Mouse (Mus musculus): ENCODE measurements around the gene Nhlrc1. TPM values are rescaled to one million over a fixed set of nuclear protein-coding genes. Genes with fewer than 3 reads are reported as not detected.

The Nhlrc1 gene
- polyA plus RNA-seq, 1 experiment from 2014 or later = 15.3 TPM

- Histone ChIP-seq H3K9ac (peak overlapping the region; percentile 65), H3K27ac (peak overlapping the region; percentile 71), H3K36me3 (replicated peaks; ENCODE audit: control insufficient read depth, insufficient read depth) (peaks cover 7% of the 10 kb centered on the region), H3K4me3 (replicated peaks; ENCODE audit: low read length) (peak overlapping the region; percentile 61), H3K9me3 (ENCODE audit: control insufficient read depth, low read length) (no peaks in the 10 kb centered on the region), H3K4me1 (replicated peaks; ENCODE audit: control insufficient read depth, insufficient read depth, low read length) (peaks cover 17% of the 10 kb centered on the region; the same call in 1 of the 2 replicates), H3K27me3 (ENCODE audit: control insufficient read depth, insufficient read depth, low read length) (no peaks in the 10 kb centered on the region), H3K4me2 (replicated peaks) (peak overlapping the region; percentile 95)
- DNase-seq (ENCODE audit: low spot score) (peak; percentile 24), ATAC-seq (ENCODE audit: low FRiP score) (peak; percentile 29)
- WGBS = under 1% methylated on average over 45 of the region's 45 CpGs
Measured at GRCm38 (mm10) chr13:47043833-47044616, 29.4 kb upstream of the Nhlrc1 start.

GRCm38 (mm10) chr13:47043030-47043680 is 28.5 kb upstream of the Nhlrc1 start, which contains the start of gene Kdm1b:
TSS of gene Kdm1b (plus strand) at chr13:47043499.
- Histone ChIP-seq H3K4me3 (replicated peaks; ENCODE audit: low read length) (peak within 1 kb of the TSS; percentile 61), H3K9ac (peak within 1 kb of the TSS; percentile 65), H3K27ac (peak within 1 kb of the TSS; percentile 71), H3K36me3 (replicated peaks; ENCODE audit: control insufficient read depth, insufficient read depth) (no peaks in the 10 kb centered on the region), H3K4me1 (replicated peaks; ENCODE audit: control insufficient read depth, insufficient read depth, low read length) (peaks cover 17% of the 10 kb centered on the region; the same call in 1 of the 2 replicates), H3K27me3 (ENCODE audit: control insufficient read depth, insufficient read depth, low read length) (no peaks in the 10 kb centered on the region), H3K4me2 (replicated peaks) (peak within 1 kb of the TSS; percentile 95), H3K9me3 (ENCODE audit: control insufficient read depth, low read length) (no peaks in the 10 kb centered on the region)
- ATAC-seq (ENCODE audit: low FRiP score) (peak; percentile 96), DNase-seq (ENCODE audit: low spot score) (peak; percentile 95)
- WGBS = under 1% methylated on average over 48 of the region's 48 CpGs

GRCm38 (mm10) chr13:47042024-47042633 is 27.5 kb upstream of the Nhlrc1 start:
- Histone ChIP-seq H3K4me2 (replicated peaks) (peak overlapping the region; percentile 95), H3K27ac (no peak overlapping the region; the same call in 1 of the 2 replicates), H3K9ac (no peak overlapping the region), H3K9me3 (ENCODE audit: control insufficient read depth, low read length) (no peaks in the 10 kb centered on the region), H3K4me1 (replicated peaks; ENCODE audit: control insufficient read depth, insufficient read depth, low read length) (peaks cover 17% of the 10 kb centered on the region; the same call in 1 of the 2 replicates), H3K27me3 (ENCODE audit: control insufficient read depth, insufficient read depth, low read length) (no peaks in the 10 kb centered on the region), H3K36me3 (replicated peaks; ENCODE audit: control insufficient read depth, insufficient read depth) (no peaks in the 10 kb centered on the region; the same call in 1 of the 2 replicates), H3K4me3 (replicated peaks; ENCODE audit: low read length) (peak overlapping the region; percentile 61)
- no peak for ATAC-seq (ENCODE audit: low FRiP score)
- 48% methylated on average over 8 of the region's 8 CpGs for WGBS
- DNase-seq (ENCODE audit: low spot score) = peak; percentile 47

GRCm38 (mm10) chr13:47040061-47040460 is 25.4 kb upstream of the Nhlrc1 start:
- no peak overlapping the region for H3K4me3 ChIP-seq (replicated peaks; ENCODE audit: low read length)
- 96% methylated on average over 5 of the region's 5 CpGs for WGBS
- no peak for ATAC-seq (ENCODE audit: low FRiP score)

GRCm38 (mm10) chr13:47037946-47038345 is 23.3 kb upstream of the Nhlrc1 start:
- Histone ChIP-seq H3K9me3 (ENCODE audit: control insufficient read depth, low read length) (no peaks in the 10 kb centered on the region), H3K9ac (no peak overlapping the region), H3K27ac (no peak overlapping the region), H3K4me2 (replicated peaks) (no peak overlapping the region), H3K4me3 (replicated peaks; ENCODE audit: low read length) (no peak overlapping the region), H3K4me1 (replicated peaks; ENCODE audit: control insufficient read depth, insufficient read depth, low read length) (0 out of 2 replicates have a peak, but pooled peaks cover 8% of the 10 kb centered on the region), H3K36me3 (replicated peaks; ENCODE audit: control insufficient read depth, insufficient read depth) (no peaks in the 10 kb centered on the region; the same call in none of the 2 replicates), H3K27me3 (ENCODE audit: control insufficient read depth, insufficient read depth, low read length) (no peaks in the 10 kb centered on the region)
- DNase-seq (ENCODE audit: low spot score) = no peak
- WGBS = 78% methylated on average over 6 of the region's 6 CpGs
- no peak for ATAC-seq (ENCODE audit: low FRiP score)

More at GRCm38 (mm10) chr13:47040061-47040460, 25.4 kb upstream of the Nhlrc1 start:
- H3K27me3 ChIP-seq (ENCODE audit: control insufficient read depth, insufficient read depth, low read length) = no peaks in the 10 kb centered on the region
- DNase-seq (ENCODE audit: low spot score) = no peak
- H3K4me1 ChIP-seq (replicated peaks; ENCODE audit: control insufficient read depth, insufficient read depth, low read length) = peaks cover 17% of the 10 kb centered on the region; the same call in 1 of the 2 replicates
- H3K9me3 ChIP-seq (ENCODE audit: control insufficient read depth, low read length) = no peaks in the 10 kb centered on the region
- H3K9ac ChIP-seq = no peak overlapping the region
- H3K36me3 ChIP-seq (replicated peaks; ENCODE audit: control insufficient read depth, insufficient read depth) = no peaks in the 10 kb centered on the region; the same call in 1 of the 2 replicates
- H3K27ac ChIP-seq = no peak overlapping the region
- H3K4me2 ChIP-seq (replicated peaks) = no peak overlapping the region

- peaks cover 8% of the 10 kb centered on the region for H3K36me3 ChIP-seq (replicated peaks; ENCODE audit: control insufficient read depth, insufficient read depth)
Measured at GRCm38 (mm10) chr13:47033602-47034001, 19.0 kb upstream of the Nhlrc1 start.

GRCm38 (mm10) chr13:47030376-47031107 is 15.9 kb upstream of the Nhlrc1 start:
- H3K4me2 ChIP-seq (replicated peaks) = no peak overlapping the region
- 94% methylated on average over 17 of the region's 17 CpGs for WGBS
- no peaks in the 10 kb centered on the region for H3K27me3 ChIP-seq (ENCODE audit: control insufficient read depth, insufficient read depth, low read length)
- H3K36me3 ChIP-seq (replicated peaks; ENCODE audit: control insufficient read depth, insufficient read depth) = peaks cover 13% of the 10 kb centered on the region; the same call in 1 of the 2 replicates
- H3K27ac ChIP-seq = no peak overlapping the region
- H3K4me1 ChIP-seq (replicated peaks; ENCODE audit: control insufficient read depth, insufficient read depth, low read length) = no peaks in the 10 kb centered on the region
- no peak overlapping the region for H3K9ac ChIP-seq
- H3K4me3 ChIP-seq (replicated peaks; ENCODE audit: low read length) = no peak overlapping the region
- ATAC-seq (ENCODE audit: low FRiP score) = no peak
- DNase-seq (ENCODE audit: low spot score) = no peak
- H3K9me3 ChIP-seq (ENCODE audit: control insufficient read depth, low read length) = no peaks in the 10 kb centered on the region

More at GRCm38 (mm10) chr13:47033602-47034001, 19.0 kb upstream of the Nhlrc1 start:
- Histone ChIP-seq H3K27ac (no peak overlapping the region), H3K27me3 (ENCODE audit: control insufficient read depth, insufficient read depth, low read length) (no peaks in the 10 kb centered on the region), H3K9me3 (ENCODE audit: control insufficient read depth, low read length) (no peaks in the 10 kb centered on the region), H3K9ac (no peak overlapping the region), H3K4me1 (replicated peaks; ENCODE audit: control insufficient read depth, insufficient read depth, low read length) (no peaks in the 10 kb centered on the region), H3K4me2 (replicated peaks) (no peak overlapping the region), H3K4me3 (replicated peaks; ENCODE audit: low read length) (no peak overlapping the region)
- 88% methylated on average over 4 of the region's 4 CpGs for WGBS
- ATAC-seq (ENCODE audit: low FRiP score) (no peak), DNase-seq (ENCODE audit: low spot score) (no peak)

GRCm38 (mm10) chr13:47020798-47021197 is 6.1 kb upstream of the Nhlrc1 start:
- H3K4me2 ChIP-seq (replicated peaks) = no peak overlapping the region
- no peak for ATAC-seq (ENCODE audit: low FRiP score)
- WGBS = 83% methylated on average over 7 of the region's 7 CpGs
- no peak overlapping the region for H3K4me3 ChIP-seq (replicated peaks; ENCODE audit: low read length)
- no peak for DNase-seq (ENCODE audit: low spot score)
- H3K9ac ChIP-seq = no peak overlapping the region
- H3K4me1 ChIP-seq (replicated peaks; ENCODE audit: control insufficient read depth, insufficient read depth, low read length) = no peaks in the 10 kb centered on the region
- no peak overlapping the region for H3K27ac ChIP-seq
- H3K9me3 ChIP-seq (ENCODE audit: control insufficient read depth, low read length) = no peaks in the 10 kb centered on the region
- H3K27me3 ChIP-seq (ENCODE audit: control insufficient read depth, insufficient read depth, low read length) = no peaks in the 10 kb centered on the region
- 0 out of 2 replicates have a peak, but pooled peaks cover 4% of the 10 kb centered on the region for H3K36me3 ChIP-seq (replicated peaks; ENCODE audit: control insufficient read depth, insufficient read depth)
